Mouse (Mus musculus) limb, embryonic 12.5 days (tissue): ENCODE data around the gene Kif27. TPM values are rescaled to one million over a fixed set of nuclear protein-coding genes. Genes with fewer than 3 reads are reported as not detected.
A peak's percentile ranks its signal among the peaks of the same experiment; 100 is the strongest.
"Not testable (repeated sequence)": the region's sequence is repeated elsewhere in the genome, so short reads cannot be mapped to it uniquely, and the experiment has no call there.

Experiments
- ATAC-seq: fragments of 200-750 bp; cut with Nextera tagmentation; 2 replicates; pipeline ENCODE4 v1.8.0; 2017; ENCODE audit warnings: low read depth, moderate TSS enrichment; ENCODE audit not compliant: insufficient number of reproducible peaks, insufficient read depth, low FRiP score, low TSS enrichment
- H3K27ac ChIP-seq: fragments of 300-500 bp; sonication (generic); 2 replicates; pipeline ENCODE4 v1.5.1; 2016; ENCODE audit warnings: mild to moderate bottlenecking, moderate library complexity
- H3K27me3 ChIP-seq: fragments of 300-500 bp; sonication (generic); 2 replicates; pipeline ENCODE4 v1.6.1; 2016; ENCODE audit warnings: mild to moderate bottlenecking, moderate library complexity
- H3K36me3 ChIP-seq: fragments of 300-500 bp; sonication (generic); 2 replicates; pipeline ENCODE4 v1.6.1; 2016; ENCODE audit warnings: mild to moderate bottlenecking, moderate library complexity
- H3K4me1 ChIP-seq: fragments of 300-500 bp; sonication (generic); replicated peaks from 2 replicates; pipeline ENCODE4 v1.6.1; 2016
- H3K4me2 ChIP-seq: fragments of 300-500 bp; sonication (generic); 2 replicates; pipeline ENCODE4 v1.6.1; 2016; ENCODE audit warnings: mild to moderate bottlenecking, moderate library complexity
- H3K4me3 ChIP-seq: fragments of 300-500 bp; sonication (generic); replicated peaks from 2 replicates; pipeline ENCODE4 v1.5.1; 2016; ENCODE audit warnings: mild to moderate bottlenecking
- H3K9ac ChIP-seq: fragments of 300-500 bp; sonication (generic); replicated peaks from 2 replicates; pipeline ENCODE4 v1.6.1; 2016; ENCODE audit warnings: mild to moderate bottlenecking, moderate library complexity
- H3K9me3 ChIP-seq: fragments of 300-500 bp; sonication (generic); 2 replicates; pipeline ENCODE4 v1.6.1; 2016; ENCODE audit warnings: mild to moderate bottlenecking, moderate library complexity
- WGBS: fragments of 180-500 bp; shearing (Covaris S2); methylation state at CpG from one replicate; pipeline ENCODE4 v1.1.7; 2016; 5-methylcytosine and 5-hydroxymethylcytosine counted together
- polyA plus RNA-seq: library from polyadenylated mRNA; unstranded; fragments of >200 nt; fragmentation: Nextera tagmentation; extraction: Ambion mirVana; gene quantifications from 2 replicates; pipeline ENCODE4 v1.2.1, GENCODE M21; 2016

The Kif27 gene
- 0.84 and 0.97 TPM in 2 replicates for polyA plus RNA-seq

- Histone ChIP-seq H3K4me2 (peak within 1 kb of the TSS; percentile 98), H3K4me1 (no peaks in the 10 kb centered on the region), H3K27me3 (no peaks in the 10 kb centered on the region), H3K9me3 (0 out of 2 replicates have a peak, but pooled peaks cover 3% of the 10 kb centered on the region), H3K27ac (0 out of 2 replicates have a peak within 1 kb of the TSS, but pooled peaks have one; percentile 50), H3K36me3 (no peaks in the 10 kb centered on the region), H3K9ac (peak within 1 kb of the TSS; percentile 71), H3K4me3 (peak within 1 kb of the TSS; percentile 76)
- ATAC-seq, result peak; percentile 99
- under 1% methylated on average over 73 of the region's 85 CpGs for WGBS
These were observed at the start of gene Kif27 for GRCm38 (mm10) chr13:58358629-58359303. Gene Kif27, minus strand, starts transcription at chr13:58359122.

- WGBS, result 8% methylated on average over 17 of the region's 17 CpGs
- ATAC-seq, H3K9me3 ChIP-seq, H3K4me1 ChIP-seq, H3K27me3 ChIP-seq: not testable (repeated sequence)
- Histone ChIP-seq H3K36me3 (peaks cover 14% of the 10 kb centered on the region), H3K27ac (peak within 1 kb of the TSS; percentile 99), H3K4me3 (peak within 1 kb of the TSS; percentile 96), H3K4me2 (peak within 1 kb of the TSS; percentile 54), H3K9ac (peak within 1 kb of the TSS; percentile 100)
These were observed 44.3 kb upstream of the Kif27 start, which contains the start of gene Hnrnpk for GRCm38 (mm10) chr13:58403243-58403642. Gene Hnrnpk, minus strand, starts transcription at chr13:58403343.

- peak overlapping the region; percentile 99 for H3K27ac ChIP-seq
- no peaks in the 10 kb centered on the region for H3K27me3 ChIP-seq
- no peaks in the 10 kb centered on the region; the same call in 1 of the 2 replicates for H3K4me1 ChIP-seq
- H3K36me3 ChIP-seq, result peaks cover 18% of the 10 kb centered on the region
- H3K9ac ChIP-seq, result peak overlapping the region; percentile 100
- under 1% methylated on average over 43 of the region's 48 CpGs for WGBS
- H3K4me2 ChIP-seq, result peak overlapping the region; percentile 54
- ATAC-seq, result peak; percentile 57
- no peaks in the 10 kb centered on the region for H3K9me3 ChIP-seq
- H3K4me3 ChIP-seq, result peak overlapping the region; percentile 96
These were observed 43.8 kb upstream of the Kif27 start for GRCm38 (mm10) chr13:58402744-58403110.

GRCm38 (mm10) chr13:58402003-58402743 is 43.3 kb upstream of the Kif27 start, which contains the start of gene Rmi1:
Gene Rmi1, plus strand, starts transcription at chr13:58402248.
- no peaks in the 10 kb centered on the region; the same call in 1 of the 2 replicates for H3K4me1 ChIP-seq
- peak within 1 kb of the TSS; percentile 99 for H3K27ac ChIP-seq
- peak within 1 kb of the TSS; percentile 100 for H3K9ac ChIP-seq
- no peaks in the 10 kb centered on the region for H3K9me3 ChIP-seq
- no peaks in the 10 kb centered on the region for H3K27me3 ChIP-seq
- under 1% methylated on average over 91 of the region's 91 CpGs for WGBS
- H3K36me3 ChIP-seq, result peaks cover 19% of the 10 kb centered on the region
- peak within 1 kb of the TSS; percentile 96 for H3K4me3 ChIP-seq
- peak; percentile 93 for ATAC-seq
- peak within 1 kb of the TSS; percentile 76 for H3K4me2 ChIP-seq

- WGBS, result under 1% methylated on average over 96 of the region's 100 CpGs
- H3K4me1 ChIP-seq, result no peaks in the 10 kb centered on the region; the same call in 1 of the 2 replicates
- no peaks in the 10 kb centered on the region for H3K9me3 ChIP-seq
- peaks cover 27% of the 10 kb centered on the region for H3K36me3 ChIP-seq
- peak overlapping the region; percentile 76 for H3K4me2 ChIP-seq
- H3K27ac ChIP-seq, result peak overlapping the region; percentile 99
- H3K4me3 ChIP-seq, result peak overlapping the region; percentile 96
- peak; percentile 26 for ATAC-seq
- peak overlapping the region; percentile 100 for H3K9ac ChIP-seq
- H3K27me3 ChIP-seq, result no peaks in the 10 kb centered on the region
These were observed 42.4 kb upstream of the Kif27 start for GRCm38 (mm10) chr13:58401135-58402002.

- H3K9ac ChIP-seq, result peak overlapping the region; percentile 100
- peak overlapping the region; percentile 96 for H3K4me3 ChIP-seq
- no peak for ATAC-seq
- peaks cover 35% of the 10 kb centered on the region for H3K36me3 ChIP-seq
- peak overlapping the region; percentile 76 for H3K4me2 ChIP-seq
- peak overlapping the region; percentile 99; the same call in 1 of the 2 replicates for H3K27ac ChIP-seq
- H3K27me3 ChIP-seq, result no peaks in the 10 kb centered on the region
- 1% methylated on average over 11 of the region's 11 CpGs for whole genome bisulfite sequencing
- H3K9me3 ChIP-seq, result no peaks in the 10 kb centered on the region
- H3K4me1 ChIP-seq, result no peaks in the 10 kb centered on the region; the same call in 1 of the 2 replicates
These were observed 41.7 kb upstream of the Kif27 start for GRCm38 (mm10) chr13:58400576-58400975.

- Histone ChIP-seq H3K9me3 (no peaks in the 10 kb centered on the region), H3K27me3 (no peaks in the 10 kb centered on the region), H3K4me1 (no peaks in the 10 kb centered on the region), H3K9ac (no peak overlapping the region), H3K27ac (no peak overlapping the region), H3K4me3 (no peak overlapping the region), H3K4me2 (no peak overlapping the region), H3K36me3 (peaks cover 62% of the 10 kb centered on the region)
- no peak for ATAC-seq
- 93% methylated on average over 13 of the region's 13 CpGs for WGBS
These were observed 38.7 kb upstream of the Kif27 start for GRCm38 (mm10) chr13:58397651-58398050.

- H3K9me3 ChIP-seq, H3K27ac ChIP-seq, H3K4me2 ChIP-seq, H3K27me3 ChIP-seq, H3K9ac ChIP-seq, H3K4me1 ChIP-seq, ATAC-seq, H3K4me3 ChIP-seq: not testable (repeated sequence)
- H3K36me3 ChIP-seq, result peaks cover 82% of the 10 kb centered on the region
- WGBS, result 88% methylated on average over 11 of the region's 11 CpGs
These were observed 35.5 kb upstream of the Kif27 start for GRCm38 (mm10) chr13:58394392-58394791.

GRCm38 (mm10) chr13:58389324-58389951 is 30.5 kb upstream of the Kif27 start:
- 80% methylated on average over 2 of the region's 2 CpGs for WGBS
- Histone ChIP-seq H3K9ac (no peak overlapping the region), H3K9me3 (no peaks in the 10 kb centered on the region), H3K4me3 (no peak overlapping the region), H3K4me2 (no peak overlapping the region), H3K4me1 (0 out of 2 replicates have a peak, but pooled peaks cover 5% of the 10 kb centered on the region), H3K27ac (no peak overlapping the region), H3K36me3 (peaks cover 40% of the 10 kb centered on the region), H3K27me3 (no peaks in the 10 kb centered on the region)
- no peak for ATAC-seq

- WGBS, result 54% methylated on average over 3 of the region's 3 CpGs
- Histone ChIP-seq H3K4me1 (0 out of 2 replicates have a peak, but pooled peaks cover 5% of the 10 kb centered on the region), H3K27me3 (no peaks in the 10 kb centered on the region), H3K4me3 (no peak overlapping the region), H3K36me3 (peaks cover 30% of the 10 kb centered on the region), H3K9me3 (no peaks in the 10 kb centered on the region), H3K27ac (no peak overlapping the region), H3K4me2 (no peak overlapping the region), H3K9ac (no peak overlapping the region)
- ATAC-seq, result no peak
These were observed 29.5 kb upstream of the Kif27 start for GRCm38 (mm10) chr13:58388379-58388778.
